Mouse (Mus musculus): Measurements from ENCODE around the gene Asb11. TPM values are rescaled to one million over a fixed set of nuclear protein-coding genes. Genes with fewer than 3 reads are reported as not detected.
A peak's percentile ranks its signal among the peaks of the same experiment; 100 is the strongest.

Gene Asb11
- polyA plus RNA-seq, 1 experiment from 2014 or later = 0.72 TPM

DNA sequence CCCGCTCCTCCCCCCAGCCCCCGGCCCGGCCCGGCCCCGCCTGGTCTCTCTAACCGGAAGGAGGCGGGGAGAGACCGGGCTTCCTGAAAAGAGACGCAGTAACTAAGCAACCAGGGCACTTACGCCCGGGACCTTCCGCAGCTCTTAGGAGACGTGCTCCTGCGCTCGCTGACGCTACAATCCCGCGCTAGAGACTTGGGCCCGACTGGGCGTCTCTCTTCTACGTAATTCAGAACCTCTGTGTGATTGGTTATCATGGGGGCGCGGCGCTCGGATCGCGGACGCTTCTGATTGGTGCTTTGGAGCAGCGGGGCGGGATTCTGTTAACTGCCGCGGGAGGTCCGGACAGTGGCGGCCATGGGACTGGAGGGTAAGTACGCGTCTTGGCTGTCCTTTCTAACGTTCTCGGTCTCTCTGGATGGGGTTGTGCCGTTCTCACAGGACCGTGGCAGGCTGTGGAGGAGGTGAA is 17.3 kb upstream of the Asb11 start, which contains the start of gene Piga:
Piga (plus strand) TSS at position 317 of the 469 bp plus-strand sequence.
- Histone ChIP-seq H3K4me3 (replicated peaks; ENCODE audit: low read length) (peak within 1 kb of the TSS; percentile 62), H3K9me3 (replicated peaks; ENCODE audit: control insufficient read depth, low read length) (no peaks in the 10 kb centered on the region), H3K4me1 (ENCODE audit: control insufficient read depth, insufficient read depth, low read length) (no peaks in the 10 kb centered on the region), H3K27ac (ENCODE audit: low read length) (peak within 1 kb of the TSS; percentile 36), H3K4me2 (ENCODE audit: low read depth, low read length) (peak within 1 kb of the TSS; percentile 53), H3K9ac (ENCODE audit: low read length) (peak within 1 kb of the TSS; percentile 80), H3K27me3 (ENCODE audit: control insufficient read depth, insufficient read depth, low read length) (no peaks in the 10 kb centered on the region; the same call in 1 of the 2 replicates), H3K36me3 (ENCODE audit: control insufficient read depth, insufficient read depth, low read length) (no peaks in the 10 kb centered on the region)
- WGBS = 7% methylated on average over 40 of the region's 40 CpGs
- ATAC-seq (ENCODE audit: insufficient read depth, low FRiP score) = peak; percentile 99

DNA sequence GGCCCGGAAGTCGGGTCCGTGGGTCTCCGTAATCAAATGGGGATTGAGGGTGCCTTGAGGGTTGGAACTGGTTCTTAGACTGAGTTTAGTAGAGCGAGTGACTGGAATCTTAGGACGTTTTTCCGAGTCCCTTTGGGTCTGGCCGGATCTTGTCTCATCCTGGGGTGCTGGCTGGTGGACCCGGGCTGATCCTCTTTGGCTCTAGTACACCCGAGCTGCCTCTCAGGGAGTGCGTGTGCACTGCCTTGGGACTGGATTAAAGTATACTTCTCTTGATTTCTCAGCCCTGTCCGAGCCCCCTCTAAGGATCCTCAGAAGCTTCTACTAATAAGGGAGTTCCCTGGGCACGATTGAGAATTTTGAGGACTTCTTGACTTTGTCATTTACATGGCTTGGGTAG is 16.8 kb upstream of the Asb11 start:
- H3K4me3 ChIP-seq (replicated peaks; ENCODE audit: low read length) = peak overlapping the region; percentile 62
- H3K4me1 ChIP-seq (ENCODE audit: control insufficient read depth, insufficient read depth, low read length) = no peaks in the 10 kb centered on the region
- no peaks in the 10 kb centered on the region for H3K9me3 ChIP-seq (replicated peaks; ENCODE audit: control insufficient read depth, low read length)
- peak; percentile 4 for ATAC-seq (ENCODE audit: insufficient read depth, low FRiP score)
- H3K4me2 ChIP-seq (ENCODE audit: low read depth, low read length) = peak overlapping the region; percentile 53
- no peaks in the 10 kb centered on the region; the same call in 1 of the 2 replicates for H3K27me3 ChIP-seq (ENCODE audit: control insufficient read depth, insufficient read depth, low read length)
- peak overlapping the region; percentile 80 for H3K9ac ChIP-seq (ENCODE audit: low read length)
- H3K27ac ChIP-seq (ENCODE audit: low read length) = peak overlapping the region; percentile 36
- no peaks in the 10 kb centered on the region for H3K36me3 ChIP-seq (ENCODE audit: control insufficient read depth, insufficient read depth, low read length)
- 16% methylated on average over 13 of the region's 13 CpGs for WGBS

DNA sequence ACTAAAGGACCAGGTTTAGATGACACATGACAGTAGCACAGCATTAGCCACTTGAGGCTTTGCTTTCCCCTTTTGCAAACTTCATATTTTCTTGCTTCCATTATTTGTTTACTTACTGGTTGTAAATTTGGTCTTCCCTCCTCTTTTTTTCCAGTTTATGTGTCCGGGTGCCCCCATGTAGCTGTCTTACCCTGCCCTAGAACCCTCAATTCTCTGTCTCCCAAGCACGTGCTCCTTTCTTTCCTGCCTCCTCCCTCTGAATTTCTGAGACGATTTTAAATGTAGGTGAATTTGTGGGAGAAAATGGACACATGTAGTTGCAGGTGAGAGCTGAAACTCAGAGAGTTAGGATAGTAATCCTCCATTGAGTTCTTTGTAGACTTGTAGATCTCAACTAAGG is 16.3 kb upstream of the Asb11 start:
- no peaks in the 10 kb centered on the region for H3K4me1 ChIP-seq (ENCODE audit: control insufficient read depth, insufficient read depth, low read length)
- H3K4me3 ChIP-seq (replicated peaks; ENCODE audit: low read length) = peak overlapping the region; percentile 62
- H3K9me3 ChIP-seq (replicated peaks; ENCODE audit: control insufficient read depth, low read length) = no peaks in the 10 kb centered on the region
- no peak overlapping the region for H3K27ac ChIP-seq (ENCODE audit: low read length)
- no peaks in the 10 kb centered on the region for H3K36me3 ChIP-seq (ENCODE audit: control insufficient read depth, insufficient read depth, low read length)
- H3K4me2 ChIP-seq (ENCODE audit: low read depth, low read length) = peak overlapping the region; percentile 53
- H3K9ac ChIP-seq (ENCODE audit: low read length) = peak overlapping the region; percentile 80
- H3K27me3 ChIP-seq (ENCODE audit: control insufficient read depth, insufficient read depth, low read length) = no peaks in the 10 kb centered on the region; the same call in 1 of the 2 replicates
- ATAC-seq (ENCODE audit: insufficient read depth, low FRiP score) = no peak
- WGBS = 32% methylated on average over 3 of the region's 3 CpGs

DNA sequence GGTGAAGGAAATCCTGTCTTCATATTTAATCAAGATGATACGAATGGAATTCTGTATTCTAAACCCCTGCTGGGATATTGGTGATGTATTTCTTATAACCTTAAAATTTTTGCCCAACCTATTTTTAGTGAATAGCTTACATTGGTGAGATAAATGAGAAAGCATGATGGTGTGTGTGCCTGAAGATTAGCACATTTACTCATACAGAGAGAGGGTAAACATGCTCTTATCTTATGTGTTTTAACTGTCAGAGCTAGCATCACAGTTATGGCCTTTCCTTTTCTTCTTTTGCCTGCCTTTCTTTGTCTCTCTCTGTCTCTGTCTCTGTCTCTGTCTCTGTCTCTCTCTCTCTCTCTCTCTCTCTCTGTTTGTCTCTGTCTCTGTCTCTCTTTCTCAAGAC is 12.0 kb upstream of the Asb11 start:
- Histone ChIP-seq H3K4me2 (ENCODE audit: low read depth, low read length) (no peak overlapping the region), H3K27ac (ENCODE audit: low read length) (no peak overlapping the region), H3K36me3 (ENCODE audit: control insufficient read depth, insufficient read depth, low read length) (no peaks in the 10 kb centered on the region), H3K27me3 (ENCODE audit: control insufficient read depth, insufficient read depth, low read length) (no peaks in the 10 kb centered on the region; the same call in 1 of the 2 replicates), H3K9me3 (replicated peaks; ENCODE audit: control insufficient read depth, low read length) (no peaks in the 10 kb centered on the region), H3K4me3 (replicated peaks; ENCODE audit: low read length) (no peak overlapping the region), H3K4me1 (ENCODE audit: control insufficient read depth, insufficient read depth, low read length) (no peaks in the 10 kb centered on the region), H3K9ac (ENCODE audit: low read length) (no peak overlapping the region)
- ATAC-seq (ENCODE audit: insufficient read depth, low FRiP score) = no peak
- WGBS = 83% methylated on average over 1 of the region's 1 CpGs

DNA sequence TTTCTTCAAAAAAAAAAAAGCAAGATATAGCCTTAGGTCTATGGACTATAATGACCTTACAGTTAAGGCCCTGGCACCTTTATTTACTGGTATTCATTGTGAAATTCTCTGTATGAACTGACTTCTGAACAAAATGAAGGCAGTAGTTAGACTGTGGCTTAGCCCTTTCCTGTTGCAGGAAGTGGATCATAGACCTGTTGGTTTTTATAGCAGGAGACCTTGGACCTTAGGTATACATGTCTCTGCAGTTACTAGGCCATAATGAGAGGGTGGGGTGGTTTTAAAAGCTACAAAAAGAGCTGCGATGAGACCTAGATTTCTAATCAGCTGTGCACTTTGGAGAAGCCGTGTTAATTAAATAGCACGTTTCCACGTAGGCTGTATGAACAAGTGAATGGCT is 9.5 kb upstream of the Asb11 start:
- Histone ChIP-seq H3K9me3 (replicated peaks; ENCODE audit: control insufficient read depth, low read length) (no peaks in the 10 kb centered on the region), H3K9ac (ENCODE audit: low read length) (no peak overlapping the region), H3K36me3 (ENCODE audit: control insufficient read depth, insufficient read depth, low read length) (no peaks in the 10 kb centered on the region), H3K4me1 (ENCODE audit: control insufficient read depth, insufficient read depth, low read length) (no peaks in the 10 kb centered on the region), H3K4me2 (ENCODE audit: low read depth, low read length) (no peak overlapping the region), H3K4me3 (replicated peaks; ENCODE audit: low read length) (no peak overlapping the region), H3K27ac (ENCODE audit: low read length) (no peak overlapping the region), H3K27me3 (ENCODE audit: control insufficient read depth, insufficient read depth, low read length) (no peaks in the 10 kb centered on the region)
- no peak for ATAC-seq (ENCODE audit: insufficient read depth, low FRiP score)
- 80% methylated on average over 4 of the region's 4 CpGs for WGBS

DNA sequence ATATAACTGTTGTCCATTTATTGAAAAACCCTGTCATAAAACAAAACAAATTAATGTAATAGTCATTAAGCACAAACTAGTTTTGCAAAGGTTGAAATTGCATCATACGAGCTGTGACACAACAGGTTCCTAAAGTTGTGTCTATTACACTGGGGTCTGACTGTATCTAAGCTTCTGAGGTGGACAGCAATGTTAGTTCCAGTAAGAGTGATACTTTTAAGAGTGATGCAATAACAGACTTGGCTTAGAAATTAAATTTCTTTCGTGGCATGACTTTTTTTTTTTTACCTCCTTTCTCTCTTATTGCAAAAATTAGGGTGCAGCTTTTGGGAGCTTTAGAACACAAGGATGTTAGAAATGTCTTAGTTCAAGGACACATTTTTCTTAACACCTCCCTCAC is 8.6 kb upstream of the Asb11 start:
- Histone ChIP-seq H3K9ac (ENCODE audit: low read length) (no peak overlapping the region), H3K27me3 (ENCODE audit: control insufficient read depth, insufficient read depth, low read length) (no peaks in the 10 kb centered on the region), H3K9me3 (replicated peaks; ENCODE audit: control insufficient read depth, low read length) (no peaks in the 10 kb centered on the region), H3K27ac (ENCODE audit: low read length) (no peak overlapping the region), H3K4me2 (ENCODE audit: low read depth, low read length) (no peak overlapping the region), H3K4me3 (replicated peaks; ENCODE audit: low read length) (no peak overlapping the region), H3K36me3 (ENCODE audit: control insufficient read depth, insufficient read depth, low read length) (no peaks in the 10 kb centered on the region), H3K4me1 (ENCODE audit: control insufficient read depth, insufficient read depth, low read length) (no peaks in the 10 kb centered on the region)
- 79% methylated on average over 2 of the region's 2 CpGs for WGBS
- no peak for ATAC-seq (ENCODE audit: insufficient read depth, low FRiP score)

DNA sequence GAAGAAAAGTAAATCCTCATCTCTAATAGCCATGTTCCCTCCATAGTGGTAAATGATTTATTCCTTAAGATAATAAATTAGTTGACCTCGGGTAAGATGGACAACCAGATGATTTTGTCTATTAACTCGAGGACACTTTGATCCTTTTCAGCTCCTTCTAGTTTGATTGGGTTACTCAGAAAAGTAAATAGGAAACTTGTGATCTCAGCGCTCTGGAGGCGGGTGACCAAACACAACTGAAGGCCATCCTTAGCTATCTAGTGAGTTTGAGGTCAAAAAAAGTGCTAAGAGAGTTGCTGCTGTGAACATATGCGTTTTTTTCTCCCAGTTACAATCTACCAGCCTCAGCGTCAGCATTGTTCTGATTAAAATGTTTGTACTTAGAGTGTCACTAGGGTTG is 6.2 kb upstream of the Asb11 start:
- Histone ChIP-seq H3K4me2 (ENCODE audit: low read depth, low read length) (no peak overlapping the region), H3K4me1 (ENCODE audit: control insufficient read depth, insufficient read depth, low read length) (no peaks in the 10 kb centered on the region), H3K27ac (ENCODE audit: low read length) (no peak overlapping the region), H3K9ac (ENCODE audit: low read length) (no peak overlapping the region), H3K36me3 (ENCODE audit: control insufficient read depth, insufficient read depth, low read length) (no peaks in the 10 kb centered on the region), H3K9me3 (replicated peaks; ENCODE audit: control insufficient read depth, low read length) (no peaks in the 10 kb centered on the region), H3K4me3 (replicated peaks; ENCODE audit: low read length) (no peak overlapping the region), H3K27me3 (ENCODE audit: control insufficient read depth, insufficient read depth, low read length) (no peaks in the 10 kb centered on the region)
- ATAC-seq (ENCODE audit: insufficient read depth, low FRiP score) = no peak
- 63% methylated on average over 6 of the region's 6 CpGs for whole genome bisulfite sequencing

DNA sequence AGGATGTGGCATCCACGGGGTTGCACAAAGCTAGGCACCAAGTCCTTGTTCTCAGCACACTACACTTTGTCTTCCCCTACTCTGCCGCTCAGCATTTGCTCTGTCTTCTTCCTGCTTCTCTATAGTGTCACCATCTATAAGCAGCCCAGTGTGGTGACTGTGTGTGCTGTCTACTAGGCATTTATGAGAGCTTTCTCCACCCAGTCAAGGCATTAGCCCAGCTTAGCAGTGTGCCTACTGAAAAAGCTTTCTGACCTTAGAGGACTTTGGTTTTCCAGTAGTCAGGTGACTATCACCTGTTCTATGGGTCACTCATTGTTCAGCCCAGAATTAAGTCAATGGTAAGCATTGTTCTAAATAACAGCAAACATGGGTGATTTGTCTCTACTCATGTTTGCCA is 5.7 kb upstream of the Asb11 start:
- H3K4me1 ChIP-seq (ENCODE audit: control insufficient read depth, insufficient read depth, low read length) = no peaks in the 10 kb centered on the region
- no peaks in the 10 kb centered on the region for H3K9me3 ChIP-seq (replicated peaks; ENCODE audit: control insufficient read depth, low read length)
- no peaks in the 10 kb centered on the region for H3K27me3 ChIP-seq (ENCODE audit: control insufficient read depth, insufficient read depth, low read length)
- 85% methylated on average over 2 of the region's 2 CpGs for WGBS
- no peak overlapping the region for H3K9ac ChIP-seq (ENCODE audit: low read length)
- no peak overlapping the region for H3K4me3 ChIP-seq (replicated peaks; ENCODE audit: low read length)
- H3K4me2 ChIP-seq (ENCODE audit: low read depth, low read length) = no peak overlapping the region
- H3K36me3 ChIP-seq (ENCODE audit: control insufficient read depth, insufficient read depth, low read length) = no peaks in the 10 kb centered on the region
- H3K27ac ChIP-seq (ENCODE audit: low read length) = no peak overlapping the region
- no peak for ATAC-seq (ENCODE audit: insufficient read depth, low FRiP score)

DNA sequence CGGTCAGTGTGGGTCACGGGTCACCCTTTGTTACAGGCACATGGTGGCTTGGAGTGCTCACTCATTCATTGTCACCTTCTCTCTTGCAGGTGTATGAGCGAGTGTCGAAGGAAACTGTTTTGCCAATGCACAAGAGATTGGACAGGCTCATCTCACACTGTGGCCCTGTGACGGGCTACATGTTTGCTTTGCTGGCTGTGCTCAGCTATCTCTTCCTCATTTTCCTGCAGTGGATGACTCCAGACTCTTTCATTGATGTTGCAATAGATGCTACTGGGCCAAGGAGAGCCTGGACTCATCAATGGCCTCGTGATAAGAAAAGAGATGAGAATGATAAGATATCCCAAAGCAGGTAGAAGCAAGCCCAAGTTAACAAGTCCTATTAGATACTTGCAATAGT is 5.3 kb upstream of the Asb11 start:
- no peak overlapping the region for H3K27ac ChIP-seq (ENCODE audit: low read length)
- no peak overlapping the region for H3K4me2 ChIP-seq (ENCODE audit: low read depth, low read length)
- ATAC-seq (ENCODE audit: insufficient read depth, low FRiP score) = no peak
- no peak overlapping the region for H3K9ac ChIP-seq (ENCODE audit: low read length)
- H3K4me1 ChIP-seq (ENCODE audit: control insufficient read depth, insufficient read depth, low read length) = no peaks in the 10 kb centered on the region
- 82% methylated on average over 6 of the region's 6 CpGs for WGBS
- no peaks in the 10 kb centered on the region for H3K9me3 ChIP-seq (replicated peaks; ENCODE audit: control insufficient read depth, low read length)
- H3K4me3 ChIP-seq (replicated peaks; ENCODE audit: low read length) = no peak overlapping the region
- no peaks in the 10 kb centered on the region for H3K36me3 ChIP-seq (ENCODE audit: control insufficient read depth, insufficient read depth, low read length)
- no peaks in the 10 kb centered on the region for H3K27me3 ChIP-seq (ENCODE audit: control insufficient read depth, insufficient read depth, low read length)

DNA sequence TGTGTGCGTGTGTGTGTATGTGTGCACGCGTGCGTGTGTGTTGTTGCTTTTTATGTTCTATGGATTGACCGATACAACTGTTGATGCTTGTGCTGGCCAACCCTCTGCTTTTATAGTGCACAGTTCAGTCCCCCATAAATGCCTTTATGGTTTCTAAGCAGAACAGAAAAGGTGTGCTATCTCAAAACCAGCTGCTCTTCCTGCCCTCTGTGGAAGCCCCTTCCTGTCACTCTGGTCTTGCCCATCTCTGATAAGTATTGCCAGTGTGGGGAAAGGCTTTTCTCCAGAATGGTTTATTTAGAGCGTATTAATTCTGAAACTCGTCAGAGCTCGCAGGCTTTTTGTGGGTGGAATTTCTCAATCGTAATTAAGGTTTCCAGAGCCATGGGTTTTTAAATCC is 4.1 kb upstream of the Asb11 start:
- Histone ChIP-seq H3K36me3 (ENCODE audit: control insufficient read depth, insufficient read depth, low read length) (no peaks in the 10 kb centered on the region), H3K4me2 (ENCODE audit: low read depth, low read length) (no peak overlapping the region), H3K9me3 (replicated peaks; ENCODE audit: control insufficient read depth, low read length) (no peaks in the 10 kb centered on the region), H3K4me1 (ENCODE audit: control insufficient read depth, insufficient read depth, low read length) (no peaks in the 10 kb centered on the region), H3K4me3 (replicated peaks; ENCODE audit: low read length) (no peak overlapping the region), H3K9ac (ENCODE audit: low read length) (no peak overlapping the region), H3K27ac (ENCODE audit: low read length) (no peak overlapping the region), H3K27me3 (ENCODE audit: control insufficient read depth, insufficient read depth, low read length) (0 out of 2 replicates have a peak, but pooled peaks cover 1% of the 10 kb centered on the region)
- 95% methylated on average over 9 of the region's 9 CpGs for WGBS
- no peak for ATAC-seq (ENCODE audit: insufficient read depth, low FRiP score)
